8 mouse cellular contexts compared by ENCODE assay signal in genomic region chr11:61342505-61343420, GRCm38 (mm10). TPM values are rescaled to one million over a fixed set of nuclear protein-coding genes. Genes with fewer than 3 reads are reported as not detected.
DNase-seq lines count a peak whose midpoint lies in the region; ATAC-seq lines count a peak whose summit lies in the region.

Gene Slc47a2, minus strand, starts transcription at chr11:61342860.

- H3K4me2 ChIP-seq in heart, embryonic 11.5 days = peak within 1 kb of the TSS; percentile 83
- peak within 1 kb of the TSS; percentile 53 for H3K4me2 ChIP-seq in midbrain, embryonic 11.5 days

- DNase-seq in gastrocnemius, postnatal 4 days (ENCODE audit: low spot score in 2 of 2) = peak; percentile 31
- no peak for DNase-seq in gastrocnemius, adult 8-10 months (ENCODE audit: low spot score in 2 of 2)
- DNase-seq in adrenal gland, postnatal 10 days = peak; percentile 36
- DNase-seq in kidney, postnatal 10 days = peak; percentile 66
- DNase-seq in midbrain, embryonic 11.5 days (ENCODE audit: low spot score, missing footprints) = peak; percentile 92
- peak; percentile 22 for DNase-seq in thymus, postnatal 25 days
- no peak for DNase-seq in frontal cortex, postnatal 14 days (ENCODE audit: low spot score in 2 of 2)

- ATAC-seq in heart, embryonic 11.5 days (replicated peaks; ENCODE audit: insufficient number of reproducible peaks, low FRiP score, low TSS enrichment) = 0 out of 2 replicates have a peak, but pooled peaks have one; percentile 7
- no peak for ATAC-seq in midbrain, embryonic 11.5 days (ENCODE audit: low FRiP score)

- H3K27me3 ChIP-seq in heart, embryonic 11.5 days (ENCODE audit: control insufficient read depth, insufficient read depth, low read length) = peaks cover 29% of the 10 kb centered on the region
- H3K27me3 ChIP-seq in midbrain, embryonic 11.5 days (ENCODE audit: control insufficient read depth, insufficient read depth, low read length) = peaks cover 22% of the 10 kb centered on the region

- no peaks in the 10 kb centered on the region for H3K9me3 ChIP-seq in heart, embryonic 11.5 days (replicated peaks; ENCODE audit: control insufficient read depth, low read length)
- no peaks in the 10 kb centered on the region for H3K9me3 ChIP-seq in midbrain, embryonic 11.5 days (ENCODE audit: control insufficient read depth, low read length)

- peak within 1 kb of the TSS; percentile 44 for H3K4me3 ChIP-seq in heart, embryonic 11.5 days (ENCODE audit: low read depth, low read length)
- peak within 1 kb of the TSS; percentile 32 for H3K4me3 ChIP-seq in midbrain, embryonic 11.5 days (ENCODE audit: low read depth, low read length)

- H3K36me3 ChIP-seq in heart, embryonic 11.5 days (ENCODE audit: control insufficient read depth, insufficient read depth, low read length) = no peaks in the 10 kb centered on the region
- H3K36me3 ChIP-seq in midbrain, embryonic 11.5 days (ENCODE audit: control insufficient read depth, insufficient read depth, low read length) = no peaks in the 10 kb centered on the region

- no peak within 1 kb of the TSS for H3K27ac ChIP-seq in heart, embryonic 11.5 days (ENCODE audit: low read depth, low read length)
- no peak within 1 kb of the TSS for H3K27ac ChIP-seq in midbrain, embryonic 11.5 days (ENCODE audit: low read depth, low read length)

- WGBS in heart, embryonic 11.5 days (ENCODE audit: insufficient replicate concordance) = 3% methylated on average over 61 of the region's 61 CpGs
- 3% methylated on average over 61 of the region's 61 CpGs for WGBS in midbrain, embryonic 11.5 days

- H3K4me1 ChIP-seq in heart, embryonic 11.5 days (ENCODE audit: control insufficient read depth, insufficient read depth, low read length) = no peaks in the 10 kb centered on the region
- peaks cover 6% of the 10 kb centered on the region; the same call in 1 of the 2 replicates for H3K4me1 ChIP-seq in midbrain, embryonic 11.5 days (ENCODE audit: control insufficient read depth, insufficient read depth, low read length)

- no peak within 1 kb of the TSS for H3K9ac ChIP-seq in heart, embryonic 11.5 days (ENCODE audit: low read depth, low read length)
- H3K9ac ChIP-seq in midbrain, embryonic 11.5 days (ENCODE audit: low read length) = peak within 1 kb of the TSS; percentile 48

RNA-seq across cellular contexts. Expression of gene Slc47a2, which starts in this region (rescaled TPM):
- not detected for total RNA-seq in gastrocnemius, postnatal 4 days (2021)
- total RNA-seq in gastrocnemius, adult 8-10 months (2022) = not detected
- total RNA-seq in adrenal gland, postnatal 10 days (2021) = not detected
- 0.19 TPM in 1 of 2 replicates, not detected in the other for polyA plus RNA-seq in heart, embryonic 11.5 days (2014; fragmentation: Nextera tagmentation; extraction: Ambion mirVana)
- not detected in 2 replicates for polyA plus RNA-seq in midbrain, embryonic 11.5 days (2014; fragmentation: Nextera tagmentation; extraction: Ambion mirVana)

Comparison
In these comparisons a context has a peak if more than half of its experiments do, and no peak if none do; other contexts are left out.
1. Peak in DNase-seq in gastrocnemius, postnatal 4 days; RNA of the gene not detected or under 1 TPM.
2. Peak in DNase-seq in adrenal gland, postnatal 10 days; RNA of the gene not detected or under 1 TPM.
3. Peak in ATAC-seq, H3K4me3 ChIP-seq and H3K4me2 ChIP-seq in heart, embryonic 11.5 days; RNA of the gene not detected or under 1 TPM.
4. Peak in DNase-seq, H3K4me3 ChIP-seq, H3K9ac ChIP-seq and H3K4me2 ChIP-seq in midbrain, embryonic 11.5 days; RNA of the gene not detected or under 1 TPM.
5. DNase-seq: peak in kidney, postnatal 10 days (single experiment) and thymus, postnatal 25 days (single experiment); none in gastrocnemius, adult 8-10 months (0 of 2) and frontal cortex, postnatal 14 days (0 of 2).